Mouse (Mus musculus) brain, embryonic 14.5 days (tissue): ENCODE results near the gene Olfr202.

Experiments used
- CTCF ChIP-seq: fragments of 200-500 bp; IDR thresholded peaks from 2 replicates; pipeline ENCODE4 v1.5.1; 2012; ENCODE audit warnings: inconsistent platforms, mild to moderate bottlenecking, moderate library complexity, borderline replicate concordance; ENCODE audit not compliant: insufficient read depth, insufficient read length; ENCODE audit errors: extremely low read depth
- POLR2A ChIP-seq: fragments of 200-500 bp; IDR thresholded peaks from 2 replicates; pipeline ENCODE4 v1.6.1; 2012; ENCODE audit warnings: mild to moderate bottlenecking, inconsistent platforms, borderline replicate concordance; ENCODE audit not compliant: poor library complexity, insufficient read depth, insufficient read length, severe bottlenecking; ENCODE audit errors: extremely low read depth

GRCm38 (mm10) chr16:59318148-59318547 is 31.6 kb upstream of the Olfr202 start, which contains the start of gene Olfr204:
- TF ChIP-seq CTCF (no peak), POLR2A (no peak)
